Mouse (Mus musculus): ENCODE measurements around the gene 6430628N08Rik. TPM values are rescaled to one million over a fixed set of nuclear protein-coding genes. Genes with fewer than 3 reads are reported as not detected.

Gene 6430628N08Rik
- polyA plus RNA-seq, 1 experiment from 2014 or later, result not detected

DNA sequence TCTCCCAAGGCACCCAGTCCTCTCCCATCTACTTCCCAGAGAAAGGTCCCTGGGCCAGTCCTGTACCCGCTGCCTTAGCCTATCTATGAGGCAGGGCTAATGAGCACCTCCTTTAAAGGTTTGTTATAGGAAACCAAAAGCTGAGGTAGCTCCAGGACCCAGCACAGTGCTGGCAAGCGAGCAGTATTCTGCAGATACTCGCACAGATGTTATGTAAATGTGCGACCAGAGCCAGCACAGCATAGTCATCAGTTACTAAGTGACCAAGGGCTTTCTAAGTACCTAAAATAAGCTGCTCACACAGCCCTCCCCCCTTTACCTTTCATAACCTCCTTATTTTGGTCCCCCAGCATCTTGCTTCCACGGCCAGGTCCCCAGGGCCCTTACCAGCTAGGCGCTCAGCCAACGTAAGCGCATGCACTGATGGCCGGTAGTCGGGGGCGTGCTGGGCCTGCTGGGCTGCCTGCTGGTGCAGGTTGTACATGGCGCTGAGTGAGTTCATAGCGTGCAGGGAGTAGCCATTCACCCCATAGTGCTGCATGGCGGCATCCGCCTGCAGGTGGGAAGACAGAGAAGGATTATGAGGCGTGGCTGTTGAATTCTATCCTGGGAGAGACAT, 32.9 kb downstream of the 6430628N08Rik start:
- H3K4me2 ChIP-seq (replicated peaks), result no peak overlapping the region
- no peaks in the 10 kb centered on the region for H3K4me1 ChIP-seq
- H3K4me3 ChIP-seq, result no peak overlapping the region
- peaks cover 63% of the 10 kb centered on the region for H3K27me3 ChIP-seq (replicated peaks)
- 73% methylated on average over 16 of the region's 16 CpGs for WGBS
- no peaks in the 10 kb centered on the region for H3K9me3 ChIP-seq
- H3K36me3 ChIP-seq, result no peaks in the 10 kb centered on the region
- H3K9ac ChIP-seq, result no peak overlapping the region
- ATAC-seq (ENCODE audit: low FRiP score, low read depth), result no peak
- H3K27ac ChIP-seq, result no peak overlapping the region

DNA sequence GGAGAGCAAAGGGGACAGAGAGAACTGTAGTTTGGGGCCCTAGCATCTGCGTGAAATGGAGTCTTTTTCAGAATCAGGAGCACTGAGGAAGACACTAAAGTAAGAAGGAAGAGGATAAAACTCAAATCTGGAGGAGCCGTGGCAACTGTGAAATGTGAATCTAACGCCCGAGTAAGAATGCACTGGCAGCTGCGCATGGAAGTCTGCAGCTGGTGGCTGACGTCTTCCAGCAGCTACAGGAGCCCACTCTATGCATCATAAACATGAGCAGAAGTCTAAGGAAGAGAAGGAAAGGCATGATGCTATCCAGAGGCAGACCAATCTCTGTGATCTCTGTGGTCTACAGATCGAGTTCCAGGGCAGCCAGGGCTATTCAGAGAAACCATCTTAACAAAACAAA, 37.2 kb downstream of the 6430628N08Rik start:
- no peak overlapping the region for H3K4me3 ChIP-seq
- 56% methylated on average over 7 of the region's 7 CpGs for WGBS
- H3K9me3 ChIP-seq, result no peaks in the 10 kb centered on the region
- no peak for ATAC-seq (ENCODE audit: low FRiP score, low read depth)
- no peaks in the 10 kb centered on the region for H3K4me1 ChIP-seq
- no peak overlapping the region for H3K27ac ChIP-seq
- peaks cover 71% of the 10 kb centered on the region for H3K27me3 ChIP-seq (replicated peaks)
- H3K36me3 ChIP-seq, result no peaks in the 10 kb centered on the region
- no peak overlapping the region for H3K9ac ChIP-seq
- no peak overlapping the region for H3K4me2 ChIP-seq (replicated peaks)

DNA sequence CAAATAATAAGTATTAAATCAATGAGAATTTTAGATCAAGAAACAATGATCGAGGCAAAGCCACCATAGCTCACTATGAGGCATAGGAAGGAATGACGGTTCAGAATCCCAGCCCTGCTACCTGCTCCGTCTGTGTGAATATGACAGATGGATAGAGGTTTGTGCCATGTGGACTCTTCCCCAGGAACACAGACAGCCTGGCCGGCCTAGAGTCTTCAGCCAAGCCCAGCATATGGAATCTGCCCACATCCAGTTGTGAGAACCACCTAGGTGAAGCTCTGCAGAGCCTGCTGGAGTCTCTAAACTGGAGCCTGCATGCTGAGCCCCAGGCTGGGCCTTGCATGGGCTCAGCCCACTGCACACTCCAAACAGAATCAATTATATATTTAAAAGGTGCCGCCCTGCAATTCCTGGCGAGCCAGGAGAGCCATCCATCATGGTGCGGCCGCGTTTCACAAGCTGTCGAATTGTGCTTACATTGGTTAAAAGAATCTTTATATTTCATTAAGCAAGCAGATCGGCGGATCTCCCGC, 41.2 kb downstream of the 6430628N08Rik start:
- 35% methylated on average over 13 of the region's 13 CpGs for WGBS
- no peak overlapping the region for H3K4me3 ChIP-seq
- H3K9me3 ChIP-seq, result no peaks in the 10 kb centered on the region
- H3K27ac ChIP-seq, result no peak overlapping the region
- peaks cover 9% of the 10 kb centered on the region for H3K4me1 ChIP-seq
- no peak for ATAC-seq (ENCODE audit: low FRiP score, low read depth)
- no peak overlapping the region for H3K4me2 ChIP-seq (replicated peaks)
- H3K9ac ChIP-seq, result no peak overlapping the region
- H3K36me3 ChIP-seq, result no peaks in the 10 kb centered on the region
- H3K27me3 ChIP-seq (replicated peaks), result peaks cover 97% of the 10 kb centered on the region

DNA sequence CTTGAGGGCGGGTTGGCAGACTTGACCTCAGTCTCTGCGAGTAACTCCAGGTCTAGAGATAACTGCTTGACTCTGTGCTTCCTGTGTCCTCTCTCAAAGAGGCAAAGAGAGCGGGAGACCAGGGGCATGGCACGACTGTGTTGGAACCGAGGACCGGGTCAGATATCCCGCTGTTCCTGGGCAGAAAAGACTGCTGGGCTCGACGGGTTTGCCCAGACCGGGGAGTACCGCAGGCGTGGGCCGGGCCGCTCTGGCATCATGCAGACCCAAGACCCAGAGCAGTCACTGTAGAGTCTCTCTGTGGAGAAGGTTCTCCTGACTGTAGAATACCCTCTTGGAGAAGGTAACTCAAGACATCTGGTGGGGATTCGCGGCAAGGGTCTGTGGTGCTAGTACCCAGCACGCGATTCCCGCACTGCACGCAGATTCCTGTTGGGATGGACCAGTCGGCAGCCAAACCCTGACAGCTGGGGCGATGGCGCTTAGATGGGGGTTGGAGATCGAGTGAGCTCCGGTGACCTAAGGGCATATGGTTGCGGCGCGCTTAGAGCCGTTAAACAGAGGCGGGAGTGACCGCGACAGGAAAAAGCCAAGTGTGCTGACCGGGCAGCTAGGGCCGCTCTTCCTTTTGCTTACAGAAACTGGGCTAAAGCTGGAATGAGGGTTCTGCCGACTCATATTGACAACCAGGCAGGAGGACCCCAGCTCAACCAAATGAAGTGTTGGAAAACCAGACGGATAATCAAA, 45.5 kb downstream of the 6430628N08Rik start:
- no peak for ATAC-seq (ENCODE audit: low FRiP score, low read depth)

DNA sequence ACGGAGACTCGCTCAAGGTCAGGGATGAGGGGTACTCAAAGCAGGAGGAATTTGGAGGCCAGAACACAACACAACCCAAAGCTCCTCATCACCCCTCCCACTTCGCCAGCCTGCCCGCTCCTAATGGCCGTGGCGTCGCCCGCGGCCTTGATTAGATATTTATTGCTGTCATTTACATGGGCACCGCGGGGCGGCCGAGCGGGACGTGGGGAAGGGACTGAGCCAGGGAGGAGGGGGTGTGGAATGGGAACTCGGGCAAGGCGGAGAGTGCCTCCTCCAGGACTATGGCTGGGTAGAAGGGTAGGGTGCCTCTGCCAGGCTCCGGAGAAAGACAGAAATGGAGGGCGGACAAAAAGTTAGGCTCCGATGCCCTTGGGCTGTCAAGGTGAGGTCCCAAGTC, 46.2 kb downstream of the 6430628N08Rik start:
- no peak overlapping the region for H3K27ac ChIP-seq
- H3K36me3 ChIP-seq, result no peaks in the 10 kb centered on the region
- H3K27me3 ChIP-seq (replicated peaks), result peaks cover 100% of the 10 kb centered on the region
- H3K4me1 ChIP-seq, result peaks cover 25% of the 10 kb centered on the region
- H3K9me3 ChIP-seq, result no peaks in the 10 kb centered on the region
- under 1% methylated on average over 20 of the region's 20 CpGs for WGBS
- peak; percentile 46; the same call in 1 of the 2 replicates for ATAC-seq (ENCODE audit: low FRiP score, low read depth)
- no peak overlapping the region for H3K4me3 ChIP-seq
- H3K9ac ChIP-seq, result no peak overlapping the region
- H3K4me2 ChIP-seq (replicated peaks), result peak overlapping the region; percentile 24

More for the DNA sequence above, 45.5 kb downstream of the 6430628N08Rik start:
- Histone ChIP-seq H3K4me1 (peaks cover 25% of the 10 kb centered on the region), H3K36me3 (no peaks in the 10 kb centered on the region), H3K4me2 (replicated peaks) (peak overlapping the region; percentile 24), H3K4me3 (no peak overlapping the region), H3K9ac (no peak overlapping the region), H3K27ac (no peak overlapping the region), H3K27me3 (replicated peaks) (peaks cover 100% of the 10 kb centered on the region), H3K9me3 (no peaks in the 10 kb centered on the region)
- under 1% methylated on average over 36 of the region's 36 CpGs for WGBS

DNA sequence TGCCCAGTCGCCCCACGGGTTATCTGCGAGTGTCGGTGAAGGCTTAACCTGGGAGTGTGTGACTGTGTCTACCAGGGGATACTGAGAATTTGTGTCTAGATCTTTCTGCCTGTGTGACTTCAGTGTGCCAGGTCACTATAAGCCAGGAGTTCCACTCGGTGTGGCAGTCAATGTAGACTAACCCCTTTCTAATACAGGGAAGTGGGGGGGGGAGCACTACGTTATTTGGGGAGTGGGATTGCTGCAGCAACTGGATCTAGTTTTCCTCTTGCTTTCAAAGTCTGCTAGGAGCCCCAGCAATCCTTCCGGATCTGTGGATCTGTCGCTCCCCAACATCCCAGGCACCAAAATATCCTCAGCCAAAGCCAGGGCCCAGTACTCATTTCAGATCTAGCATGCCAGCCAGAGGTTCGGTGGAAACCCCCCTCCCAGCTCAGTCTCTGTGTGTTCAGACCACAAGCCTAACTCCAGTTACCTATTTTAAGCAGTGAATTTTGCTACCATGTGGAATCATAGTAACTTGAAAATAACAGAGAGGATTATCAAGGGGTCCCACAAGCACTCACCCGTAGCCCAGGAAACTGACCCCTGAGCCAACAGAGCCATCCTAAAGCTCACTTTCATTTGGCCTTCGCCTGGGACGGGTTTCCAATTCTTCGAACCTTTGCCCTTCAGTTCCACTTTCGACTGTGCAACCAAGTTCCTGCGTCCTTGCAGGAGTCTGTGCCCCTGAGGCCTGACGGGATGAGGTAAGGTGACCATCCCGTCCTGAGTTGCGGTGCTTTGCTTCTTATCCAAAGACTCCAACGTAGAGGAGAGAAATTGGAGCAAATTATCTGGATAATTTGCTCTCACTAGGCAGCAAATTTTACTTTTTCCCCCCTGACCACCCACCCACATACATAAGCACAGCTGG, 46.9 kb downstream of the 6430628N08Rik start:
- no peak overlapping the region for H3K4me3 ChIP-seq
- no peak overlapping the region for H3K27ac ChIP-seq
- WGBS, result 2% methylated on average over 19 of the region's 19 CpGs
- H3K4me1 ChIP-seq, result peaks cover 25% of the 10 kb centered on the region
- ATAC-seq (ENCODE audit: low FRiP score, low read depth), result no peak
- no peaks in the 10 kb centered on the region for H3K36me3 ChIP-seq
- H3K4me2 ChIP-seq (replicated peaks), result no peak overlapping the region
- peaks cover 100% of the 10 kb centered on the region for H3K27me3 ChIP-seq (replicated peaks)
- no peaks in the 10 kb centered on the region for H3K9me3 ChIP-seq
- H3K9ac ChIP-seq, result no peak overlapping the region

DNA sequence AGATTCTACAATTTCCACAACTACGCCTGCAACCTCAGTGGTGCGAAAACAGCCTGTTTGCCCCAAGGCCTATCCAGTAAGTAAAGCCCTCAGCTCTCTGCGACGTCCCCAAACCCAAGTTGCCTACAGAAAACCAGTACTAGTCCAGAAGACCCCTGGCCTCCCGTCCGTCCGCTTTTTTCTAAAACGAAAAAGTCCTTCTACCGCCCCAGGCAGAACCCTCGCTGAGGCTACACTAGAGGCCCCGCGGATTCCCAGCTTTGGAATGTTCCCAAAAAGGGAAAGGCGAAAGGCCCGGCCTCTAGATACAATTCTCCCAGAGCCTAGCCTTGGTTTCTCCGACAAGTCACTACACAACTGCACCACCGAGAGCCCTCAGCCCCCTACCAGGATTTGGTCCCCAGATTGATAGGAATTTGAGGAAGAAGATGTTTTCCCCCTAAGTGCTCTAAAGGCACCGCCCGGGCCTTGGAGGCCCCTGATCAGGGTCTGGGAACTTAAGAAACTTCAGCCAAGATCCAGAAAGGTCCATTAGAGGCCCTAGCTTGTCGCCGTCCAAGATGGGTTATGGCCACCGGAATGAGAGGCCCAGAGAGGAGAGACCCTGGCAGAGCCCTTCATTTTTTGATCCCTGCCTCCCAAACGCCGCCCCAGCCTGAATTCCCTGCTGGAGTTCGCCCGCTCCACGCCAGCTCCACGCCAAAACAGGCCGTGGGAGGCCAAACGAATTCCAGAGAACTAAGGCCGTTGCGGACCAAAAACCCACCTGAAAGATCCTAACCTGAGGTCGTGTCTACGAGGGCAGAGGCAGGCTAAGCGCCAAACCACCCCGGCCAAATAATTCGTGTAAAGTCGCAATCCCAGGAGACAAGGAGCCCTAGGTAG, 48.1 kb downstream of the 6430628N08Rik start:
- whole genome bisulfite sequencing, result 1% methylated on average over 37 of the region's 37 CpGs
- Histone ChIP-seq H3K9me3 (no peaks in the 10 kb centered on the region), H3K27me3 (replicated peaks) (peaks cover 100% of the 10 kb centered on the region), H3K9ac (no peak overlapping the region), H3K4me3 (no peak overlapping the region), H3K36me3 (no peaks in the 10 kb centered on the region), H3K27ac (no peak overlapping the region), H3K4me1 (peaks cover 26% of the 10 kb centered on the region), H3K4me2 (replicated peaks) (peak overlapping the region; percentile 63; the same call in 1 of the 2 replicates)
- no peak for ATAC-seq (ENCODE audit: low FRiP score, low read depth)

DNA sequence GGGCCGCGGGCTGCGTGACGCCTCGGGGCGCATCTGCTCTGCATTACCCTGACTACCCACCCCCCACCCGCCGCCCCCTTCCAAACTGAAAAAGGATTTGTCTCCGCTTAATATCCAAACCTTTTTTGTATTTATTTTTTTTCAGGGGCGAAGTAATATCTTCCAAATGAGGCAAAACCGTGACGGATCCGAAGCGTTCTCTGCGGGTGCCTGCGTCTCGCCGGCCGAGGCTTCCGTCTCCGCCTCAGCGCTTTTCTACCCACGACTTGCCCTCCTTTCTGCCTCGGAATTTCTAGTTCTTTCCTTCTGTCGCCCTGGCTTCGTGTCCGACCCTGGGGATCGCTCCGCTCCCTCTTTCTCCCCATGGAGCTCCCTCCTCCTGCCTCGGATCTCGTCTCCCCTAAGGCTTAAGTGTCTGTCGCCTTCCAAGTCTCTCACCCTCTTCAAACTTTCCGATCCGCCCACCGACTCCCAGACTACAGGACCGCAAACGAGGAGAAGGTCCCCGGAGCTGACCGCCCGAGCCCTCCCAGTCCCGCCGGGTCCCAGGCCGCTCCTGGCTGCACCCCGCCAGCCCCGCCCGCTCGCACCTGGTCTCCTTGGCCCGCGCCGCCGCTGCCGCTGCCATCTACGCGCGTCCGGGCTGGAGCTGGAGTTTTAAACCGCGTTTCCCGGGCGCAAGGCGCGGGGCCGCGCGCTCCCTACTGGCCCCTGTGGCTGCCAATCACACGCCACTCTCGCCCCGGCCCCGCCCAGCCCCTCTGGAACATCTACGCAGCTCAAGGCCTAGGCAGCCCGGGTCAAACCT, 49.0 kb downstream of the 6430628N08Rik start, which contains the start of gene Dmbx1:
Gene Dmbx1, minus strand, starts transcription at position 632 of the 808 bp plus-strand sequence.
- Histone ChIP-seq H3K9ac (no peak within 1 kb of the TSS), H3K36me3 (no peaks in the 10 kb centered on the region), H3K27ac (no peak within 1 kb of the TSS), H3K4me1 (peaks cover 35% of the 10 kb centered on the region), H3K4me3 (peak within 1 kb of the TSS; percentile 29), H3K27me3 (replicated peaks) (peaks cover 100% of the 10 kb centered on the region), H3K9me3 (no peaks in the 10 kb centered on the region), H3K4me2 (replicated peaks) (peak within 1 kb of the TSS; percentile 63)
- no peak for ATAC-seq (ENCODE audit: low FRiP score, low read depth)
- WGBS, result under 1% methylated on average over 71 of the region's 71 CpGs

DNA sequence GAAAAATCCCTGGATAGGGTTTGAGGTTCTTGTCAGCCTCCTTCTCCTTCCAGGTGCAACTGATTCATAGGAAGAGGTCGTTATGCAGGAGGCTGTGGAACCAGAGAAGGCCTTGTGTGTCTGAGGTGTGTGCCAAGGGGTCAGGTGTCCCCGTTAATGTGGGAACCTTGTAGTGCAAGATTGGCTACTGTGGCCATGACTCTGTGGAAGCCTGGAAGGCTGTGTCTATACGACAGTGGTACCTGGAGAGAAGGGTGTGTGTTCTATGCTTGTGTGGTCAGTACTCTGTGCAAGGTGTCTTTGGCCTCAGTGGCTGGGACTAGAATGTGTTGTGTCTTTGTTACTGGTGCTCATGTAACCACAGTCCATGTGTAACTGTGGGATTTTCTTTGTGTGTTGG, 50.2 kb downstream of the 6430628N08Rik start:
- no peaks in the 10 kb centered on the region for H3K36me3 ChIP-seq
- no peak overlapping the region for H3K4me2 ChIP-seq (replicated peaks)
- 2% methylated on average over 3 of the region's 3 CpGs for WGBS
- H3K9ac ChIP-seq, result no peak overlapping the region
- no peak overlapping the region for H3K4me3 ChIP-seq
- H3K4me1 ChIP-seq, result peaks cover 36% of the 10 kb centered on the region
- H3K27me3 ChIP-seq (replicated peaks), result peaks cover 100% of the 10 kb centered on the region
- H3K9me3 ChIP-seq, result no peaks in the 10 kb centered on the region
- no peak for ATAC-seq (ENCODE audit: low FRiP score, low read depth)
- no peak overlapping the region for H3K27ac ChIP-seq

DNA sequence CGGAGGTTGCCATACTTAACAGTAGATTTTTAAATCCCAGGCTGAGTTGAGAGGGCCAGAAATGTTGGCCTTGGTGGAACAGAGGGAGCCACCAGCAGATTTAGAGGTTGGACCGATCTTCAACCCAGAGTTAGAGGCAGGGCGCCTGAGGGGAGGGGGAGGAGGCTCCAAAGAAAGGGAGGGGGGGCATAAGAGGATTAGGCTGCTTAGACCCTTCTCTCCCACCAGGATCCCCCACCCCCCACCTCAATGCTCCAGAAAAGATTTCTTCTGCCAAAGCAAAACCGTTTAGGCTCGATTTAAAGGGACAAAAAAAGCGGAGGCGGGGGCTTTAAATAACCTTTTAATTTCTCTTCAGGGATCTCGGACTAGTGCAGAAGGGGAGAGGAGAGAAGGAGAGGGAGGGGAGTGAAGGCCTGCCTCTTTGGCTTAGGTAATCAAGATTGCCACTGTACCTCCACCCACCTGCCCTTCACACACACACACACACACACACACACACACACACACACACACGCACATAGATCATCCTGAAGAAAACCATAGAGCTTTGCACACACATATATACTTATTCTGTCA, 50.9 kb downstream of the 6430628N08Rik start:
- peaks cover 29% of the 10 kb centered on the region for H3K4me1 ChIP-seq
- H3K9ac ChIP-seq, result no peak overlapping the region
- 1% methylated on average over 9 of the region's 9 CpGs for WGBS
- H3K27me3 ChIP-seq (replicated peaks), result peaks cover 100% of the 10 kb centered on the region
- H3K36me3 ChIP-seq, result no peaks in the 10 kb centered on the region
- H3K4me2 ChIP-seq (replicated peaks), result no peak overlapping the region
- H3K4me3 ChIP-seq, result no peak overlapping the region
- no peak overlapping the region for H3K27ac ChIP-seq
- no peak for ATAC-seq (ENCODE audit: low FRiP score, low read depth)
- H3K9me3 ChIP-seq, result no peaks in the 10 kb centered on the region
